Mouse (Mus musculus) G1E-ER4 (cell line): ENCODE measurements around the gene Btd. TPM values are rescaled to one million over a fixed set of nuclear protein-coding genes. Genes with fewer than 3 reads are reported as not detected.

Experiments
- GATA1 ChIP-seq: IDR thresholded peaks from one replicate; pipeline ENCODE4 v1.8.0; 2012; ENCODE audit warnings: low read length, inconsistent platforms
- polyA plus RNA-seq: library from polyadenylated mRNA; stranded (reverse); fragments of >175 nt; gene quantifications from 2 replicates; pipeline ENCODE4 v1.2.3, GENCODE M21; 2012

The Btd gene
- 4.9 TPM in 2 replicates for polyA plus RNA-seq

- TF ChIP-seq GATA1, result no peak
Measured at GRCm38 (mm10) chr14:31640890-31641505, at the start of gene Btd, which contains the start of gene Hacl1. TSS of gene Btd (plus strand) at chr14:31641028. TSS of gene Hacl1 (minus strand) at chr14:31641286.

- no peak for TF ChIP-seq GATA1
Measured at GRCm38 (mm10) chr14:31591243-31591642, 49.6 kb upstream of the Btd start, which contains the start of gene Colq. TSS of gene Colq (minus strand) at chr14:31591343.

DNA sequence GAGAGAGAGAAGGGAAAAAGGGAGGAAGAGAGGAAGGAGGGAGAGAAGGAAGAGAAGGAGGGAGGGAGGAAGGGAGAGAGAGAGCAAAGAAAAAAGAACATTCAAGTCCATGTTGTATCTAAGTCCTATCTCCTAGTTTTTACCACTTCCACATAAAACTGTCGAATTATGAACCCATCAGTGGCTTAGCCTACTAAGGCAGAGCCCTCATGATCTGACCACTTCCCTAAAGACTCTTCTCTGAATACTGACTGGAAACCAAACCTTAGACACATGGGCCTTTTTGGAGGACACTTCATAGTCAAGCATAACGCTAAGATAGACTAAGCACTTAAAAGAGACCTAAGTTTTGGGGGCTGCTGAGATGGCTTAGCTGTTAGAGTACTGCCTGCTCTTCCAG lies 47.8 kb upstream of the Btd start:
- no peak for TF ChIP-seq GATA1

DNA sequence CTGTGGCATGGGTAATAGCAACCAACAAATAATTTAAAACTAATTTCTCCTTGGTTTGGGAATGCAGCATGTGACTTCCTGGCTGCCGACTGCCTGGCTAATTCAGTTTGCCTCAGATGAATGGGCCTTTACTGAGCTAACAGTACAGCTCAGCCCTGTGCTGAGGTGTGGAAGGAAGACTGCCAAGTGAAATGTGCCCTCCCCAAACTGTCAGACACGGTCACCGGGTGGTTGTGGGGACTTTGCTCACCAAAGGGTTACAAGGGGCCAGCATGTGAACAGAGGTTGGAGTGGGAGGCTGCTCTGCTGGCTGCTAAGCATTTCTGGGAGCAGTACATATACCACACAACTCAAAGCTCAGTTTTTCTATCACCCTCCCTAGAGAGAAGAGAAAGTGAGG lies 46.1 kb upstream of the Btd start:
- TF ChIP-seq GATA1, result no peak

DNA sequence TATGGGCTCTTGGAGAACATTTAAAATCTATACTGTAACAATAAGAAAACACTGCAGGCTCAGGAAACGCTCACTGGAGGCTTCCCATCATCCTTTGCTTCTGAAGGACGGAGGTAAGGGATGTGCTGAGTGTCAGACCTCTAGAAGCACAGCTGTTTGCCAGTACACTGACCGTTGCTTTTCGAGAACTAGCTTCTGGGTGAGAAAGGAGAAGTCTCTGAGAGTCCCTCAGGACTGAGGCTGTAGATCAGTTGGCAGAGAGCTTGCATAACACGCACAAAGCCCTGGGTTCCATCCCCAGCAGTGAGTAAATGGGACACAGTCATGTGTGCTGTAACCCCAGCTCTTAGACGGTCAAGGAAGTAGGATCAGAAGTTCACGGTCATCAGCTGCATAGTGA lies 44.4 kb upstream of the Btd start:
- TF ChIP-seq GATA1, result no peak

GRCm38 (mm10) chr14:31597446-31597845 lies 43.4 kb upstream of the Btd start:
- no peak for TF ChIP-seq GATA1

- no peak for TF ChIP-seq GATA1
Measured at GRCm38 (mm10) chr14:31601908-31602615, 38.8 kb upstream of the Btd start.

GRCm38 (mm10) chr14:31604916-31605315 lies 35.9 kb upstream of the Btd start:
- TF ChIP-seq GATA1, result no peak

- TF ChIP-seq GATA1, result no peak
Measured at GRCm38 (mm10) chr14:31605514-31605913, 35.3 kb upstream of the Btd start.

DNA sequence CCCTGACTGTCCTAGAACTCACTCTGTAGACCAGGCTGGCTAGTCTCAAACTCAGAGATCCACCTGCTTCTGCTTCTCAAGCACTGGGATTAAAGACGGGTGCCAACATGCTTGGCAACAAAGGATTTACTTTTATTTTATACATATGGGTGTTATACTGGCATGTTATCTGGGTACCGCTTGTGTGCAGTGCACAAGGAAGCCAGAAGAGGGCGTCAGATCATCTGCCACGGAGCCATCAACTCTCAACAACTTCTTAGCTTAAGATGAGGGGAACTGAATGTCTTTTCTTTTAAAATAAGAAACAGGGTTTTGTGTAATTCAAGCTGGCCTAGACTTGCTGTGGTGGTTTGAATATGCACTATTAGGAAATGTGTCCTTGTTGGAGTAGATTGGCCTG lies 28.8 kb upstream of the Btd start:
- TF ChIP-seq GATA1, result no peak

DNA sequence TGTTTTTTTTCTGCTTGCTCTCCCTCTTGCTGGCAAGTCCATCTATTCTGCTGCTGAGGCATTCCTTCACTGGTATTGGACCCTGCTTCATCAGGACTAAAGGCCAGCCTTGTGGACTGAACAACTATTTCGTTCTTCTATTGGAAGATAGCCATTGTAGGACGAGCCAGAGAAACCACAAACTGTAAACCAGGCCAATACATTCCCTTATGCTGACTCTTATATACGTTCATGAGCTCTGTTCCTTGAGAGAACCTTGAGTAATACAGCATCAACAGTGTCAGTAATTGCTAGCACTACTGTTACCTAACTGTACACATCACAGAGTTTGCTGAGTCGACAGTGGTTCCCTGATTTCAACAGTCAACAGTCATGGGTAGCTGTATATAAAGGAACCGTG lies 27.2 kb upstream of the Btd start:
- TF ChIP-seq GATA1, result no peak

DNA sequence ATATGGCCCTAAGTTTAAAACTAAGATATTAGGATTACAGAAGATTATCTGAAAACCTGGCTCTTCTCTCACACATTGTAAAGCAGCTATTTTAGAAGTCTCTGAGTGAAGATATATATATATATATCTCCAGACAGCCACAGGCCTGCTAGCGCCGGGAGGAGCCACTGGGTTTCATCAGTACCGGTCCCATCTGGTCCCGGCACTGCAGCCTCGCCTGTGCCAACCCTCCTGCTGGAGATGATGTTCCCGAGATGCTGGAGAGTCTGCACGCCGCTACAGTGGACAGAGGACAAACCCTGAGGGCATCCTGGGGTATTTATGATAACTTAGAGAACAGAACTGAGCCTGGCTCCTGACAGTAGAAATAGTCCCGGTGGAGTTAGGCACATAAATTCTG lies 23.6 kb upstream of the Btd start:
- no peak for TF ChIP-seq GATA1

DNA sequence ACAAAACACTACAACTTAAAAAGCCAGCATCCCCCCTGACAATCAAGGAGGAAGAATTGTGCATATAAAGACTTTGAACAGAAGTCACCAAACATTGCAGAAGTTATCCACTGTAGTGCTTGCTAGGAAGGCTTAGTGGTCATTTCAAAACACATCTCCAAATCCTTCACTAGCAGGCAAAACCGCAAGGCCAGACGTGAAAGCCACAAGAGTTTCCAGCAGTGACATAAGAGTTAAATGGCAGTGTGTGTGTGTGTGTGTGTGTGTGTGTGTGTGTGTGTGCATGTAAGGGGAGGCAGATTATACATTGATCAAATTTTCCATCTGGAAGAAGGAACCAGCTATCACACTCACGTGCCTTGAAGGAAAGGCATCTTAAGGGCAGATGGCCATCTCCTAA lies 22.8 kb upstream of the Btd start:
- no peak for TF ChIP-seq GATA1

DNA sequence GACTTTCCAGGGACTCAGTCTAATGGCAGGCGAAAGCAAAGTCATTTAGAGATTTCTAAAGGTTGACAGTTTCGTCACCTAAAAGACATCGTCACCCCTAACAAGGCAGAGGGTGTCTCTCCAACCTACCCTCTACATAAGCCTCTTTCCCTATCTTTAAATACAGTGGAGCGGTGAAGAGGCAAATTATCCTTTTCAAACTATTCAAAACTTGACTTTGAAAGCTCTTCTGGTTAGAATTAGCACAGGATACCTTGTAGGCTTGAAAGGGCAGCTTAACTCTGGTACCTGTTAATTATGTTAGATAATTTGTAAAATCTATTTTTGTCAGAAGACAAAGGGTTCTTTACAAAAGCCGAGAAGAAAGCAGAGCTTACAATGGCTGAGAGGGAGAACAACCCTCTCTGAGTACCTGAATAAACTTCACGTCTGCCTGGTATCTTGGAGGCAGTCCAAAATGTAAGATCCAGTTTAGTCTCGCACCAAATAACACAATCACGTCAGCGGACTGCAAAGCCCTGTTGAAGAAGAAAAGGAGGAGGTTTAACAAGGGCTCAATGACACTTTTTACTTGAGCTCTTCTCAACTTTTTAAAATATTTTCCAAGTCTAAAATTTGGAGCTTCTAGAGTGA lies 20.1 kb upstream of the Btd start:
- no peak for TF ChIP-seq GATA1

- no peak for TF ChIP-seq GATA1
Measured at GRCm38 (mm10) chr14:31622748-31623147, 18.1 kb upstream of the Btd start.

GRCm38 (mm10) chr14:31630677-31631076 lies 10.2 kb upstream of the Btd start:
- no peak for TF ChIP-seq GATA1
